Mouse (Mus musculus) erythroblast, adult 5-6 weeks (primary cell): ENCODE results near the gene Senp6. TPM values are rescaled to one million over a fixed set of nuclear protein-coding genes. Genes with fewer than 3 reads are reported as not detected.
"Not testable (repeated sequence)": the region's sequence is repeated elsewhere in the genome, so short reads cannot be mapped to it uniquely, and the experiment has no call there.

Source experiments
- ATAC-seq: replicated peaks from 2 replicates; pipeline ENCODE4 v1.8.0; 2016; ENCODE audit warnings: moderate number of reproducible peaks, mild to moderate bottlenecking, moderate TSS enrichment, inconsistent platforms; ENCODE audit not compliant: poor library complexity, low FRiP score, severe bottlenecking
- total RNA-seq, 2 experiments: library from RNA; stranded (forward) in 1 of 2; stranded (reverse) in 1 of 2; fragments of 150-400 nt in 1 of 2; fragments of 200-764, 138-1000 nt in 1 of 2; gene quantifications; 2 replicates each; pipeline versions ENCODE4 v1.2.3 to v1.2.4; 2015 to 2017; ENCODE audit warnings: low replicate concordance in 2 of 2

Senp6 gene
- total RNA-seq, 2 experiments from 2014 or later, result 39.6 to 40.2 TPM

DNA sequence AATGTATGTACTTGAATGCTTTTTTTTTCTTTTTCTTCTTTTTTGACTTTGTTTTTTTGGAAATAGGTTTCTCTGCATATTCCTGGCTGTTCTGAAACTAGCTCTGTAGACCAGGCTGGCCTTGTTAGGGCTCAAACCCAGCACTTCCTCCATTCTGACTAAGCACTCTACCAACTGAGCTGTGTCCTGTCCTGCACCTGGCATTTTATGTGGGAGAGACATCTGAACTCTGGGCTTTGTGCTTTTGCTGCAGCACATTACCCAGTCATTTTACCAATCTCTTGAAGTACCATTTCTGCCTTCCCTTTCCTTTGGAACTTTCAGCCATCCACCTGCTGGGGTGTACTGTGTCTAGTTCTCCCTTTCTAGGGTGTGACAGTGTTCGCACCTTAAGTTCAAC lies 7.4 kb downstream of the Senp6 start:
- ATAC-seq, result no peak

DNA sequence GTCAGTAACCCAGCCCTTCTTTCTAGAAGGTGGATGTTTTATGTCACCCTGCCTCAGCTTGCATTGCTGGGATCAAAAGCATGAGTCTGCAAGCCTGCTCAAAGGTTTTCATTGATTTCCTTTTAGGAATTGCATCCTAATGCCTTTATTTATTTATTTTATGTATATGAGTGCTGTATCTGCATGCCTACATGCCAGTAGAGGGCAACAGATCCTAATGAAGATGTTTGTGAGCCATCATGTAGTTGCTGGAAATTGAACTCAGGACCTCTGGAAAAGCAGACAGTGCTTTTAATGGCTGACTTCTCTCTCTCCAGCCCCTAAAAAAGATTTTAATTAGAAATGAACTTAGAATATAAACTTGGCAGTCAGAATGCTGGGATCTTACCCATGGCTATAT lies 8.2 kb downstream of the Senp6 start:
- ATAC-seq, result no peak

GRCm38 (mm10) chr9:80080941-80081340 lies 14.2 kb downstream of the Senp6 start:
- no peak for ATAC-seq

DNA sequence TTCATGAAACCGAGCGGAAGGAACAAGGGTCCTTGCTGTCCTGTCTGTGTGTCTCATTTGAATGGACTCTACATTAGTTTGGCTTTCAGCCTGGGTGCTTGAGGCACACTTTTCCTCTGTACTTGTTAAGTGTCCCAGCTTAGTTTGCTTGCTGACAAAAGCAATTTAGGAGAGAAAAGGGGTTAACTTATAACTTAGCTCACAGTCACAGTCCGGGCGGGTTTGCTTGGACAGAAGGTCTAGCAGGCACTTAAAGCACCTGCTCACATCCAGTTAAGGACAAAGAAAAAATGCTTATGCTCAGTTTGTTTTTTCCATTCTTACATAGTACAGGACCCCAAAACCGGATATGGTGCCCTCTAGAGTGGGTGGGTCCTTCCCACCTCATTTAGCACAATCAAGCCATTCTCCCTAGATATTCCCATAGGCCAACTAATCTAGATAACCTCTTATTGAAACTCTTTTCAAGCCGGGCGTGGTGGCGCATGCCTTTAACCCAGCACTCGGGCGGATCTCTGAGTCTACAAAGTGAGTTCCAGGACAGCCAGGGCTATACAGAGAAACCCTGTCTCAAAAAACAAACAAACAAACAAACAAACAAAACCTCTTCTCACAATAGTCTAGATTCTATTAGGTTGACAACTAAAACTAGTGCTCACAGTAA lies 17.9 kb downstream of the Senp6 start:
- no peak for ATAC-seq

- ATAC-seq, result no peak
Observed at GRCm38 (mm10) chr9:80085665-80086064, 19.0 kb downstream of the Senp6 start.

DNA sequence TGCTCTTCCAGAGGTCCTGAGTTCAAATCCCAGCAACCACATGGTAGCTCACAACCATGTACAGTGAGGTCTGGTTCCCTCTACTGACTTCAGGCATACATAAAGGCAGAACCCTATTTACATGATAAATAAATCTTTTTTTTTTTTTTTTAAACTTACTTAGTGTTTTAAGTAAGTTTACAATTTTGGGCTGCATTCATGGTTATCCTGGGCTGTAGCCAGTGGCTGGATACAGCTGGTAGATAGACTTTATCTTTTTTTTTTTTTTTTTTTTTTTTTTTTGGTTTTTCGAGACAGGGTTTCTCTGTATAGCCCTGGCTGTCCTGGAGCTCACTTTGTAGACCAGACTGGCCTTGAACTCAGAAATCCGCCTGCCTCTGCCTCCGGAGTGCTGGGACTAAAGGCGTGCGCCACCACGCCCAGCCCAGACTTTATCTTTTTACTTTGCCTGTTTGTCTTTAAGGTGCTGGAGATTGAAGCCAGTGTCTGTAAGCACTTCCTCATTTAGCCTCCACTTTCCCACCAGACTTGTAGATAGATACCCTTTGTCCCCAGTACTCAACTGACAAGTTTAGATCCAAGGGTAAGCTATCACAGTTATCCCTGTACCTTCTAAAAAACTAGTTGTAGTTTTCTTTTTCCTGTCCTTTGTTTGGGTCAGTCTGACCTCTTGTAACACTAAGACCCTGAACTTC lies 19.7 kb downstream of the Senp6 start:
- not testable (repeated sequence) for ATAC-seq

DNA sequence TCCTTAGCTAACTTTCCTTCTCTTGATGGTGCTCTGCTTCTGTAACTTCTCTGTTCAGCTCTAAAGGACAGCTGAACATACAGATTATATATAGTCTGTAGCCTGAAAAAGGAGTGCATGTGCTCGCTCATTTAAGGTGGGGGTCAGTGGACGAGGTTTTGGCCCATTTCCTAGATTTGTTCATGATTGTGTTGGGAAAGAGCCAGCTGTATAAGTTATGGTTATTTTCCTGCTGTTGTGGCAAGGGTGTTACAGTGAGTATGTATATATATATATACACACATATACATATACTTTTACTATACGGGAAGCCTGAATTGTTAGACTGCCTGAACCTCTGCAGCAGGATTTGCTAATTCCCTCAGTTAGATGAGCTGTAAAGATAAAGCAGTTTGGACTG lies 22.7 kb downstream of the Senp6 start:
- ATAC-seq, result no peak

- no peak for ATAC-seq
Observed at GRCm38 (mm10) chr9:80096325-80096724, 29.6 kb downstream of the Senp6 start.

DNA sequence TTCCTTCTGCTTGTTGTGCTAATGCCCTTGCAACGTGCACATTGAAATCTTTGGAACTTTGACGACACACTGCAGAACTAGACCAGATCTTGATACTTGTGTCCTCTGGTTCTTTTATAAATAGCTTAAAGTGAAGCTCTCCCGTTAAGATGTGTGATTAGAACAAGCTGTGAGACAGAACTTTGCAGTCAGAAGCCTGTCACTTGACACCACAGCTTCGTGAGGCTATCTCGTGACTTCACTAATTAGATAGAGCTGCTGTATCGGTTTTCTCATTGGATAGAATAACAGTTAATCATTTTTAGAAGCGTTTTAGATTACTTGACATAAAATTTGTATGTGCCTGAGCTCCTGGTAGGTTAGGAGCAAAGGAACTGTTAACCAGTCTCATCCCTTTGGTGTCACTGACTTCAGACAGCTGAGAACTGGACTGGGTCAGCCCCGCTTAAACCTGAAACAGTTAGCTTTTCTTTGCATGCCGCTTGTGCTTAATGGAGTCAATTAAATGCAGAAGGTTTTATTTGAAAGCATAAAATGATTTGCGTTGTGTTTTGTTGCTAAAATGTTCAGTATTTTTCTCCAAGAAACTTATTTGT lies 79.4 kb downstream of the Senp6 start:
- ATAC-seq, result no peak

DNA sequence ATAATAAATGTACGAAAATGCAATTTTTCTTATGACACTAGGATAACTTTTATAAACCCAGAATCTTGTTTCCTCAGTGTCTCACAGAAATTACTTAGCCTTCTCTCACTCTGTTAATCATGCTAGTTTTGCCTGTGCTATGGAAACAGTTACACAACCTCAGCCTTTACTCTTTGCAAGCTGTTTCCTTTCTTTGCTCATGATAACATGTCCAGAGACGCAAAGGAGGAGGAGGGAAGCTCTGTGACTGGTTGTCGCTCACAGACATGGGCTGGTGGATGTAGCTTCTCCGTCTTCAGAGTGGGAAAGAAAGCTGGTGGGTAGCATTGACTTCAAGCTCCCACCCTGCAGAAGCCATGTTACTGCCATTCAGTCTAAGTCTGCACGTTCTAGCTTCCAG lies 82.9 kb downstream of the Senp6 start:
- no peak for ATAC-seq

DNA sequence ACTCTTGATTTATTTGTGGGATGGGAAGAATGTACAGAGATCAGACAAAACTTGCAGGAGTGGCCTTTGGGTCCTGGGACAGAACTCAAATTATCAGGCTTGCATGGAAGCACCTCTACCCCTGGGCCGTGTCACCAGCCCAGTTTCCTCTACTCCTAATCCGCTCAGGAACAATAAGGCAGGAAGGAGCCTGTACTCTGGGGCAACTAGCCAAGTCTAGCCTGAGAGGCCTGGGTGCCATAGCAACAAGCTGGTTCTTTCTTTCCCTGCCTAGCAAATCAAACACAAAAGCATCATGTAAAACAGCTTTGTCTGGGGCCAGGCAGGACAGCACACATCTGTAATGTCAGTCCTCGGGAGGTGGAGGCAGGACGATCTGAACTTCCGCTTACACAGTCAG lies 88.6 kb downstream of the Senp6 start:
- ATAC-seq, result no peak

- no peak for ATAC-seq
Observed at GRCm38 (mm10) chr9:80156780-80157179, 90.1 kb downstream of the Senp6 start.

GRCm38 (mm10) chr9:80157840-80158465 lies 91.2 kb downstream of the Senp6 start:
- ATAC-seq, result no peak

- no peak for ATAC-seq
Observed at GRCm38 (mm10) chr9:80158937-80159336, 92.2 kb downstream of the Senp6 start.

DNA sequence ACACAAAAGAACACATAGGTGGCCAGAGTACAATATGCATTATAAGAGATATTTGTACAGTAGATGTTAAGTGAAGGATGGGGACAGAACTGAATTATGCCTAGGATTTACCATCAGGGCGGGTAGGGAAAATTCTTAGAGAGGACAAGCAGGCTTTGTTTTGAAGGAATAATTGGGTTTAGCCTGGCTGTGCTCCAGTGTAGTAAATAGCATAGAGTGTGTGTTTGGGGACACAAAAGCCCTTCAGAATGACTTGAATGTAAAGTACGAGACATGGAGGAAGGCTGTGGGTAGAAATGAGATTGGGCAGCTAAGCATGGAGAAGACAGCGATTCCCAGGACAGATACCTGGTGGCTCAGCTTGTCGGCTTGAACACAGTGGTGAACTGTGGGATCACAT lies 94.7 kb downstream of the Senp6 start:
- no peak for ATAC-seq

DNA sequence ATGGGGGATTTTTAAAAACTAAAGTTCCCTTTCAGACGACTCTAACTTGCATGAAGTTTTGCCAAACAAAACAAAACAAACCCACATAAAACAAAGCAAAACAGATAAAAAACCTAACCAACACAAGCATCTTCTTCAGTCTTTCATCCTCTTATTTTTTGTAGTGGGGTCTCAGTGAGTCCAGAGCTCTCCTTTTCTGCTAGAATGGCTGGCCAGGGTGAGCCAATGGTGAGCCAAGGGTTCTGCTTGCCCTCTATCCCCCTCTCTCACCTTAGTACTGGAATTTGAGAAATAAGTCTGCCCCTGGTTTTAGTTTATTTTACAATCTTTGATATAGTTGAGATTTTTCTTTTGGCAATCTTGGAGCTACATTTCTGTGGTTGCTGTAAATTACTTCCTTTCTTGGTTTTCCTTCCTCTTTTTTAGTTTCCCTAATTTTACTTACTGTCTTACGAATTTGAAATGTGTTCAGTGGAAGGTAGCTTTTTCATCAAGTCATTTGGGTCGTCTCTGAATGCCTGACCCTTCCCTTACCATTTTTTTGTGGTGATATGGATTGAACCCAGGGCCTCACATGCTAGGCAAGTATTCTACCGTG lies 96.5 kb downstream of the Senp6 start:
- ATAC-seq, result no peak

DNA sequence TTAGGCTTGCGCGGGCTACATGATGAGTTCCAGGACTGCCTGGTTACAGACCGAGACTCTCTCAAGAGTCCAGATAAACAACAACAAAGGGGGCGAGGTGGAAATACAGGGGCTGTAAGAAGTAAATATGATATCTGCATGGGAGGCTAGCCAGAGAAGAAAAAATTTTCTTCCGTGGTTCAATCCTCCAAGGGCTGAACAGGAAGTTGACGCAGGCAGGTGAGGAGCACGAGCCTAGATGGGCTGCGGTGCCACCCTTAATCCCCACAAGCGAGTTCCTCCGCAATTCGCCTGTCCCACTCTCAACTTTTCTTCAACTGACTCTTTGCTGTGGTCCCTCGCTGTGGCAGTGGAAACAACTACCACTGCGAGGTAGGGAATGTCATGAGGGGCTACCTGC lies 97.5 kb downstream of the Senp6 start:
- ATAC-seq, result peak; percentile 18; the same call in 1 of the 2 replicates

DNA sequence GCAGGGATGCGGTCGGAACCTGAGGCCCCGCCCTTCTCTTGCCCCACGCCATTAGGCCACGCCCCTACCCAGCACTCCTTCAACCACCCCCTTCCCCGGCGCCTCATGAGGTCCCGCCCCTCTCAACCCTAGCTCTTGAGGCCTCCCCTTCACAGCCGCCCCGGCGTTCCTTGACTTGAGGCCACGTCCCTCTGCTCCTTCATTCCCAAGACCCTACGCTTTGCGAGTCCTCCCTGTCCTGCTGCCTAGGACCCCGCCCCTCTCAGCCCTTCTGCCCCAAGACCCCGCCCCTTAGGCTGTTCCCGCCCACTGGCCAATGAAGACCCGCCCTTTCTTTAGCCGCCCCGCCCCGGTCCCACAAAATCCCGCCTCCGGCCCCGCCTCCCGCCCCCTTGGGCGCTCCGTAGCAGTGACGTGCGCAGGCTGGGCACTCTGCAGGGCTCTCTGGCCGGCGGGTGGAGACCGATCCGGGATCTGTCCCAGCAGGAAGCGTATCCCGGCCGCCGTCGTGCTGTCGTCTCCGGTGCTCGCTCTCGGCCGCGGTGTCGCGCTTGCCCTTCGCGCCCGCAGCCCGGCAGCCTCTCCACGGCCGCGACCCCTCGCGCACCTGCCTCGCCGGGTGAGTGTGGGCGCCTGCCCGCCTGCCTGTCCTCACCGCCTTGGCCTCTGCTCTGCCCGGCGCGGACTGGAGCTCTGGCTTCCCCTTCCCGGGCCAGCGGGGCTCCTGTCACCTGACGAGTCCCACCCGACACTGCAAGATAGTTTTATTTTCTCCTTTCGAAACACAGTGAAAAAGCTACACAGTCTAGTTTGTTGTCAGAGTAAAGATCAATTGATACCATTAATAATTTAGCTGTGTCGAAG lies 98.1 kb downstream of the Senp6 start, which contains the start of gene Myo6:
TSS of gene Myo6 (plus strand) at position 421 of the 864 bp plus-strand sequence.
- ATAC-seq, result peak; percentile 95

- no peak for ATAC-seq
Observed at GRCm38 (mm10) chr9:80165690-80166089, 99.0 kb downstream of the Senp6 start.
